Mouse (Mus musculus): ENCODE data around the gene Il13ra2. TPM values are rescaled to one million over a fixed set of nuclear protein-coding genes. Genes with fewer than 3 reads are reported as not detected.

Il13ra2 gene
- not detected for polyA plus RNA-seq (2017; shearing (Covaris generic))

DNA sequence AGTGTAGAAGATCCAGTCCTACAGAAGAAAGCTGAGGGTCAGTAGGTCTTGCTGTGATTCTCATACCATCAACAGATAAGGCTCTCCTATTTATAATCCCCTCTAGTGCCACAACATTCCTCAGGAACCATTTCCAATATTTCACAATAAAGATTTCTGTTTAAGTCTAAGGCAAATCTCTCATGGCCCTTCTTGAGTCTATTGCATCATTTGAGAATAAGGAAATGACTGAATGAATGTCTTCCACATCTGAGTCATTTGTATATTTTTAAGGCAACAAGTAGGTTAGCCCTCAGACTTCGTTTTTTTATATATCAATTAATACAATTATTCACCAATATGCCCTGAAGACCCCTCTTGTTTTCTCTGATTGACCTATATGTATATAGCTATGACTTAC, at the start of gene Il13ra2:
Gene Il13ra2 (minus strand): TSS at position 64 of the 400 bp plus-strand sequence.

GRCm38 (mm10) chrX:147453610-147454009, 24.6 kb upstream of the Il13ra2 start, which contains the start of gene Vmn1r239-ps:
Vmn1r239-ps (minus strand) TSS chrX:147453710.

Other genes starting within 250 kb of the Il13ra2 start
- not detected for gene Vmn1r239-ps, start 24.5 kb upstream of the Il13ra2 start, polyA plus RNA-seq (2017; shearing (Covaris generic))
- gene Lrch2, start 124.9 kb upstream of the Il13ra2 start, polyA plus RNA-seq (2017; shearing (Covaris generic)), result not detected